Mouse (Mus musculus) kidney, adult 18-20 months (tissue): Measurements from ENCODE around the gene Slc27a4.

Experiments used
- DNase-seq: peaks from one replicate; pipeline ENCODE4 v3.0.0; 2021

Slc27a4 gene

GRCm38 (mm10) chr2:29856451-29857260, 54.2 kb downstream of the Slc27a4 start:
- no peak for DNase-seq

- DNase-seq = no peak
These were observed 54.9 kb downstream of the Slc27a4 start for GRCm38 (mm10) chr2:29857341-29857740.

GRCm38 (mm10) chr2:29857967-29858366, 55.5 kb downstream of the Slc27a4 start:
- no peak for DNase-seq

GRCm38 (mm10) chr2:29858748-29859473, 56.5 kb downstream of the Slc27a4 start:
- peak; percentile 56 for DNase-seq

GRCm38 (mm10) chr2:29865125-29865524, 62.7 kb downstream of the Slc27a4 start:
- no peak for DNase-seq
